Mouse (Mus musculus) lung, postnatal 14 days (tissue): ENCODE results near the gene Ralgps2.

Experiments
- DNase-seq: peaks from one replicate; pipeline ENCODE4 v3.0.0; 2021

The Ralgps2 gene

GRCm38 (mm10) chr1:156760549-156761429 is 178.6 kb downstream of the Ralgps2 start:
- no peak for DNase-seq

DNA sequence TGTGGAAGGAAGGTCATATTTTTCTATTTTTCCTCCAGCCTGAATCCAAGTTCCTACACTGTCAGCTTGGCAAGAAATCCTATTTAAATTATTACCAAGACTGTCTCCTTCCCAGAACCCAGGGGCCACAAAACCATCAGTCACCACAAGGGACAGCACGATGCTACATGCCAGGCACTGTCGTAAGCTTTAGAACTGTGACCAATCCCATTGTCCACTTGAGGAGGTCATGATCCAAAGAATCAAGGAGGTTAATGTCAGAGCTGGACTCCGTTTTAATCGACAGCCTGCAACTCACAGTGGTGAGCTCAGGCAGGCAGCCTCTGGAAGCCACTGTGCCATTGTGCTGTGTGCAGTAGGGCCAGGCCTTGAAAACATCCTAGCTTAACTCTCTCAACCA is 181.1 kb downstream of the Ralgps2 start:
- no peak for DNase-seq

DNA sequence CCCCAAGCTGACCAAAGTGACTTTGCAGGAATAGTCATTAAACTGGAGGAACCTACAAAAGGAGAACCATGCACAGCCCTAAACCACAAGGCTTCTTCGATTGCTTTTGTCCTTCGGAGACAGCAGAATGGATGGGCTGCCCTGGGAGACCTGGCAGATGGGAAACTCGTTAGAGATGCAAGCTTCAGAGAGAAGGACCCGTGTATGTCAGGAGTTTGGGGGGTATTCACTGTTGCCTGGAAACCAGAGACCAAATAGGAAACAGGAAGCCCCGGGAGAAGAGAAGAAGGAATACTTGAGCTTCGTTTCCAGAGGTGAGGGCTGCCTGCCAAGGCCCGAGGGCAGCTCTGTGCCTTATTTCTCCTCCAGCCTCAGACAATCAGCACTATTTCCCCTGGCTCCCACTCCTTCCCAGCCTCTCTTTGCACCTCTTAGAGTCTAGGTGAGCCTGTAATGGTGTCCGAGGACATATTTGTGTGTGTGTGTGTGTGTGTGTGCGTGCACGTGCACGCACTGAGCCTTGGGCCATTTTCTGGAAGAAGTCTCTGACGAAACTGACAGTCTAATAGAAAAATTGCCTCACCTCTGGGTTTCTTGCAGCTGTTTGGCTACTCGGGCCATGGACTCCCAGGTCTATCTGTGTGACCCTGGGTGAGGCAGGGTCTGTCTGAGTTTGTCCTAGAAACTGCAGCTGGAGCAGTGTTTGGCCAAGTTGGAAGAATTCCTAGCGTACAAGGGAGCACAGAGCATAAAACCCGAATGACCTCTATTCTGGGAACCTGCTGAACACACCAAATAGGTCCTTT is 184.6 kb downstream of the Ralgps2 start:
- no peak for DNase-seq
